Mouse (Mus musculus) liver, embryonic 14.5 days (tissue): ENCODE data around the gene Abcf1. TPM values are rescaled to one million over a fixed set of nuclear protein-coding genes. Genes with fewer than 3 reads are reported as not detected.

Experiments
- ATAC-seq: fragments of 200-750 bp; cut with Nextera tagmentation; 2 replicates; pipeline ENCODE4 v1.8.0; 2017; ENCODE audit warnings: moderate number of reproducible peaks, mild to moderate bottlenecking, moderate library complexity; ENCODE audit not compliant: insufficient read depth
- DNase-seq, 3 experiments: peaks; one replicate each; pipeline ENCODE4 v3.0.0-alpha.2; 2012 to 2013; ENCODE audit warnings: low read depth in 3 of 3, low spot score in 3 of 3
- H3K27ac ChIP-seq: fragments of 300-500 bp; sonication (generic); 2 replicates; pipeline ENCODE4 v1.5.1; 2014; ENCODE audit warnings: moderate library complexity, mild to moderate bottlenecking, control low read depth, inconsistent platforms
- H3K27me3 ChIP-seq: fragments of 300-500 bp; sonication (generic); 2 replicates; pipeline ENCODE4 v1.6.1; 2014; ENCODE audit warnings: mild to moderate bottlenecking, low read length, moderate library complexity; ENCODE audit not compliant: control insufficient read depth, insufficient read depth
- H3K36me3 ChIP-seq: fragments of 300-500 bp; sonication (generic); replicated peaks from 2 replicates; pipeline ENCODE4 v1.6.1; 2014; ENCODE audit warnings: low read depth; ENCODE audit not compliant: control insufficient read depth, insufficient read depth
- H3K4me1 ChIP-seq, 2 experiments: fragments of 200-500 bp in 1 of 2; fragments of 300-500 bp in 1 of 2; sonication (generic) in 1 of 2; replicated peaks; 2 replicates each; pipeline ENCODE4 v1.6.1; 2012 to 2014; ENCODE audit warnings: antibody characterized with exemption in 1 of 2, inconsistent platforms in 1 of 2, low read length in 1 of 2; ENCODE audit not compliant: control insufficient read depth in 2 of 2, insufficient read depth in 2 of 2
- H3K4me2 ChIP-seq: fragments of 300-500 bp; sonication (generic); 2 replicates; pipeline ENCODE4 v1.6.1; 2014; ENCODE audit warnings: low read depth, mild to moderate bottlenecking, control low read depth, moderate library complexity
- H3K4me3 ChIP-seq, 2 experiments: fragments of 200-500 bp in 1 of 2; fragments of 300-500 bp in 1 of 2; sonication (generic) in 1 of 2; 2 replicates each; pipeline ENCODE4 v1.5.1; 2012 to 2014; ENCODE audit warnings: low read depth in 2 of 2, low read length in 2 of 2, mild to moderate bottlenecking in 2 of 2, control low read depth in 1 of 2, inconsistent platforms in 1 of 2, moderate library complexity in 1 of 2; ENCODE audit not compliant: insufficient read depth in 1 of 2
- H3K9ac ChIP-seq: fragments of 300-500 bp; sonication (generic); replicated peaks from 2 replicates; pipeline ENCODE4 v1.6.1; 2014; ENCODE audit warnings: mild to moderate bottlenecking, control low read depth, moderate library complexity
- H3K9me3 ChIP-seq: fragments of 300-500 bp; sonication (generic); 2 replicates; pipeline ENCODE4 v1.6.1; 2016; ENCODE audit warnings: low read length, mixed read lengths; ENCODE audit not compliant: control insufficient read depth
- CTCF ChIP-seq: IDR thresholded peaks from 2 replicates; pipeline ENCODE4 v1.5.1; 2016; ENCODE audit warnings: antibody characterized with exemption, low read depth, control low read depth
- EP300 ChIP-seq: IDR thresholded peaks from 2 replicates; pipeline ENCODE4 v1.6.1; 2016; ENCODE audit warnings: antibody characterized with exemption, low read depth
- WGBS: fragments of 180-500 bp; shearing (Covaris S2); extraction: QIAGEN DNeasy Blood & Tissue Kit; methylation state at CpG from one replicate; pipeline ENCODE4 v1.1.7; 2014; ENCODE audit not compliant: insufficient replicate concordance; 5-methylcytosine and 5-hydroxymethylcytosine counted together
- polyA plus RNA-seq, 2 experiments: library from polyadenylated mRNA; depleted of rRNA in 1 of 2; stranded (reverse) in 1 of 2; unstranded in 1 of 2; fragments of >200 nt; fragmentation: Nextera tagmentation in 1 of 2; extraction: Ambion mirVana in 1 of 2; gene quantifications; 2 replicates each; pipeline versions ENCODE4 v1.2.1 to v1.2.3; 2012 to 2014

The Abcf1 gene
- polyA plus RNA-seq, 2 experiments, result 39.0 to 49.0 TPM

- Histone ChIP-seq H3K27ac (peak overlapping the region; percentile 69), H3K4me1 (peaks cover 16 to 25% of the 10 kb centered on the region in 2 experiments), H3K27me3 (no peaks in the 10 kb centered on the region), H3K36me3 (no peaks in the 10 kb centered on the region), H3K4me3 (peak overlapping the region; percentile 75 to 82), H3K9me3 (no peaks in the 10 kb centered on the region), H3K9ac (peak overlapping the region; percentile 78), H3K4me2 (peak overlapping the region; percentile 80)
- peak; percentile 80 to 84 (median 83) for DNase-seq
- TF ChIP-seq CTCF, result no peak
- no peak for TF ChIP-seq EP300
- WGBS, result 2% methylated on average over 31 of the region's 31 CpGs
- ATAC-seq, result peak; percentile 68
Observed at GRCm38 (mm10) chr17:35994175-35994878, 24.8 kb upstream of the Abcf1 start.

GRCm38 (mm10) chr17:35993675-35994074 is 24.1 kb upstream of the Abcf1 start:
- no peak overlapping the region for H3K9ac ChIP-seq
- peaks cover 14 to 20% of the 10 kb centered on the region in 2 experiments for H3K4me1 ChIP-seq
- H3K27me3 ChIP-seq, result no peaks in the 10 kb centered on the region
- peak; percentile 60 to 73 (median 62) for DNase-seq
- ATAC-seq, result peak; percentile 59
- H3K4me2 ChIP-seq, result peak overlapping the region; percentile 80
- peak overlapping the region; percentile 11 to 75; a peak in 3 of 4 replicates for H3K4me3 ChIP-seq
- WGBS, result 3% methylated on average over 17 of the region's 17 CpGs
- no peak overlapping the region; the same call in 1 of the 2 replicates for H3K27ac ChIP-seq
- H3K36me3 ChIP-seq, result no peaks in the 10 kb centered on the region
- H3K9me3 ChIP-seq, result no peaks in the 10 kb centered on the region
- TF ChIP-seq CTCF, result peak; percentile 100
- TF ChIP-seq EP300, result no peak

DNA sequence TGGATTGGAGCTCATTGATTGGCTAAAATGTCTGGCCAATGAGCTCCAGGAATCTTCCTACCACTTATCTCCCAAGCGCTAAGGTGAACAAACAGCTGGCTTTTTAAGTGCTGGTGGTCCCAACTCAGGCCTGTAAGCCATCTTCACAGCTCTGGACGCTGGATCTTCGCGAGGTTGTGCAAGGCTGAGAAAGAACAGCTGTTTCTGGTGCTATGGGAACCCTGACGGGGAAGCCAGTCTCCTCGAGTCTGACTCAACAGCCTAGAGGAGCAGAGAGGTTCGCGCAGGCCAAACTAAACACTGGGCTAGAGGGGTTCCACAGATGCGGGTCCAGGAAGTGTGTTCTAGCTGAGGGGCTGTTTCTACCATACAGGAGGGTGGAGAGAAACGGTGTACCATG is 22.2 kb upstream of the Abcf1 start:
- no peak for ATAC-seq
- Histone ChIP-seq H3K9ac (no peak overlapping the region), H3K4me2 (no peak overlapping the region), H3K9me3 (no peaks in the 10 kb centered on the region), H3K4me3 (no peak overlapping the region), H3K27me3 (no peaks in the 10 kb centered on the region), H3K4me1 (peaks cover 0 to 4% of the 10 kb centered on the region in 2 experiments; a peak in 2 of 4 replicates), H3K27ac (no peak overlapping the region), H3K36me3 (no peaks in the 10 kb centered on the region)
- DNase-seq, result no peak
- no peak for TF ChIP-seq CTCF
- 44% methylated on average over 10 of the region's 10 CpGs for WGBS

DNA sequence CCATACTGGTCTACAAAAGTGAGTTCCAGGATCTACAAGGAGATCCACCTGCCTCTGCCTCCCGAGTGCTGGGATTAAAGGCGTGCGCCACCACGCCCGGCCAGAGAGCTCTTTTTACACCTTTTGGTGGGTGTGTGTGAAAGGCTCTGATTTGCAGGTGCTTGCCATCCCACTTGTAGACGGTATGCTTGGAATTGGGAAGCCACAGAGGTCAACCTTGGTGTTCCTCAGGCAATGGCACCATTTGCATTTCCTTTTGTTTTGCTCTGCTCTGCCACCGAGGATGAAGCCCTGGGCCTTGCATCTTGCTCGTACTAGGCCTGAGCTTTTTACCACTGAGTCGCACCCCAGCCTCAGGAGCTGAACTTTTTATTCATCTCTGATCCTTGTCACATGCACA is 12.2 kb upstream of the Abcf1 start:
- H3K4me2 ChIP-seq, result no peak overlapping the region
- WGBS, result 82% methylated on average over 9 of the region's 9 CpGs

GRCm38 (mm10) chr17:35980363-35980754 is 10.8 kb upstream of the Abcf1 start:
- Histone ChIP-seq H3K36me3 (no peaks in the 10 kb centered on the region; the same call in 1 of the 2 replicates), H3K27me3 (no peaks in the 10 kb centered on the region), H3K4me1 (peaks cover 3 to 8% of the 10 kb centered on the region in 2 experiments; a peak in 3 of 4 replicates), H3K9ac (peak overlapping the region; percentile 49), H3K4me2 (peak overlapping the region; percentile 97), H3K9me3 (no peaks in the 10 kb centered on the region), H3K27ac (no peak overlapping the region), H3K4me3 (peak overlapping the region; percentile 71 to 84)
- no peak for DNase-seq
- under 1% methylated on average over 29 of the region's 29 CpGs for WGBS
- ATAC-seq, result no peak
- TF ChIP-seq CTCF (no peak), EP300 (no peak)

More for the DNA sequence above, 12.2 kb upstream of the Abcf1 start:
- Histone ChIP-seq H3K27ac (no peak overlapping the region), H3K36me3 (no peaks in the 10 kb centered on the region; the same call in 1 of the 2 replicates), H3K4me1 (peaks cover 3 to 8% of the 10 kb centered on the region in 2 experiments; a peak in 3 of 4 replicates), H3K9me3 (no peaks in the 10 kb centered on the region), H3K9ac (no peak overlapping the region), H3K27me3 (no peaks in the 10 kb centered on the region), H3K4me3 (no peak overlapping the region)
- no peak for ATAC-seq
- DNase-seq, result no peak
- TF ChIP-seq CTCF (no peak), EP300 (no peak)
